Mouse (Mus musculus): Measurements from ENCODE around the gene Fam186b. TPM values are rescaled to one million over a fixed set of nuclear protein-coding genes. Genes with fewer than 3 reads are reported as not detected.

Fam186b gene
- polyA plus RNA-seq, 1 experiment from 2014 or later: 0.40 TPM

GRCm38 (mm10) chr15:99223585-99224207, 72.0 kb downstream of the Fam186b start:
- Histone ChIP-seq H3K27ac (replicated peaks) (no peak overlapping the region), H3K4me2 (peak overlapping the region; percentile 86), H3K27me3 (replicated peaks) (peaks cover 97% of the 10 kb centered on the region), H3K4me1 (peaks cover 51% of the 10 kb centered on the region), H3K36me3 (no peaks in the 10 kb centered on the region), H3K4me3 (peak overlapping the region; percentile 56), H3K9ac (peak overlapping the region; percentile 73), H3K9me3 (no peaks in the 10 kb centered on the region)
- under 1% methylated on average over 45 of the region's 46 CpGs for whole genome bisulfite sequencing
- no peak for ATAC-seq (ENCODE audit: extremely low read depth, insufficient number of reproducible peaks, low FRiP score, low TSS enrichment)

DNA sequence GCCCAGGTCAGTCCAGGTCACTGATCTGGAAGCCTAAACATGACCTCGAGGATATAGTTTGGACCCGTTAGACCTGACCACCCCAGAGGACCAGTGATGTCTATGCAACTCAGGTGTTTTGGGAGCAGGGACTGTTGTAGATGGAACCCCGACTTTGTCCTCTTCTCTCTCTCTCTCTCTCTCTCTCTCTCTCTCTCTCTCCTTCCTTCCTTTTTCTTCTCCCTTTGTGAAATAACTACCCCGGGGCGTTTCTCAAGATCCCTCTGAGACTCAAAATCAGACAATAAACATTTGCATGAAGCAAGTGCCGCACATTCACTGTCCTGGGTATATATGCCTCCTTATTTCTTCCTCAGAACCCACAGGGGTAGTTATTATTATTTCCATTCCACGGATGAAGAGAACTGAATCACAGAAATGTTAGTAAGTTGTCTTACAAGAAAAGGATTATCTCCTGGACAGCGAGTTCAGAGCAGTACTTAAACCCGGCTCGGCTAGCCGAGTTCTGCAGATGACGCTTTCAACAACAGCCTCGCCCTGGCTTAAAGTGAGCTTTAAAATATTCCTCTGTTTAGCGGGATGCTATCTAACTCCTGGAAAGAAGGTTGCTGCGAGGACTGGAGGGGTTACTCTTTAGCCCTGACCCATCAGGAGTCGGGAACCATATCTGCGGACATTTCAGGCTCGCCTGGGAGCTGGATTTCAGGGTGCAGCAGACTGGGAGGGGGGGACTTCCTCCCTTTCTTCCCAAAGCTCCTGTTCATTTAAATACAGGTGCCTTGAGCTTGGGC, 72.7 kb downstream of the Fam186b start:
- WGBS: 12% methylated on average over 18 of the region's 18 CpGs

GRCm38 (mm10) chr15:99221315-99221952, 74.3 kb downstream of the Fam186b start:
- 11% methylated on average over 8 of the region's 8 CpGs for WGBS
- no peak for ATAC-seq (ENCODE audit: extremely low read depth, insufficient number of reproducible peaks, low FRiP score, low TSS enrichment)
- no peaks in the 10 kb centered on the region for H3K9me3 ChIP-seq
- H3K4me1 ChIP-seq: peaks cover 51% of the 10 kb centered on the region
- no peak overlapping the region for H3K4me2 ChIP-seq
- peaks cover 74% of the 10 kb centered on the region for H3K27me3 ChIP-seq (replicated peaks)
- H3K27ac ChIP-seq (replicated peaks): no peak overlapping the region
- no peak overlapping the region for H3K9ac ChIP-seq
- H3K36me3 ChIP-seq: no peaks in the 10 kb centered on the region
- H3K4me3 ChIP-seq: no peak overlapping the region

More for the DNA sequence above, 72.7 kb downstream of the Fam186b start:
- H3K9ac ChIP-seq: peak overlapping the region; percentile 73
- H3K4me3 ChIP-seq: peak overlapping the region; percentile 56
- no peak overlapping the region for H3K27ac ChIP-seq (replicated peaks)
- H3K27me3 ChIP-seq (replicated peaks): peaks cover 90% of the 10 kb centered on the region
- no peak for ATAC-seq (ENCODE audit: extremely low read depth, insufficient number of reproducible peaks, low FRiP score, low TSS enrichment)
- peak overlapping the region; percentile 86 for H3K4me2 ChIP-seq
- H3K4me1 ChIP-seq: peaks cover 51% of the 10 kb centered on the region
- H3K9me3 ChIP-seq: no peaks in the 10 kb centered on the region
- H3K36me3 ChIP-seq: no peaks in the 10 kb centered on the region

Other genes with a start within 250 kb of the Fam186b start
- gene Prph, start 240.7 kb downstream of the Fam186b start, polyA plus RNA-seq (2015; fragmentation: Nextera tagmentation; extraction: Ambion mirVana): 0.56 and 1.7 TPM in 2 replicates
- 27.1 and 27.8 TPM in 2 replicates for gene Troap, start 221.3 kb downstream of the Fam186b start, polyA plus RNA-seq (2015; fragmentation: Nextera tagmentation; extraction: Ambion mirVana)
- 0.16 and 0.25 TPM in 2 replicates for gene C1ql4, start 208.1 kb downstream of the Fam186b start, polyA plus RNA-seq (2015; fragmentation: Nextera tagmentation; extraction: Ambion mirVana)
- gene Dnajc22, start 202.7 kb downstream of the Fam186b start, polyA plus RNA-seq (2015; fragmentation: Nextera tagmentation; extraction: Ambion mirVana): 1.0 and 1.8 TPM in 2 replicates
- gene Spats2, start 170.0 kb downstream of the Fam186b start, polyA plus RNA-seq (2015; fragmentation: Nextera tagmentation; extraction: Ambion mirVana): 31.8 and 34.5 TPM in 2 replicates
- gene Kcnh3, start 71.0 kb downstream of the Fam186b start, polyA plus RNA-seq (2015; fragmentation: Nextera tagmentation; extraction: Ambion mirVana): 0.19 and 0.45 TPM in 2 replicates
- gene Mcrs1, start 43.9 kb downstream of the Fam186b start, polyA plus RNA-seq (2015; fragmentation: Nextera tagmentation; extraction: Ambion mirVana): 149 TPM in 2 replicates
- 37.4 and 41.5 TPM in 2 replicates for gene Prpf40b, start 801 bp downstream of the Fam186b start, polyA plus RNA-seq (2015; fragmentation: Nextera tagmentation; extraction: Ambion mirVana)
- 12.9 and 13.0 TPM in 2 replicates for gene Fmnl3, start 74.6 kb upstream of the Fam186b start, polyA plus RNA-seq (2015; fragmentation: Nextera tagmentation; extraction: Ambion mirVana)
- 248 and 251 TPM in 2 replicates for gene Tmbim6, start 97.0 kb upstream of the Fam186b start, polyA plus RNA-seq (2015; fragmentation: Nextera tagmentation; extraction: Ambion mirVana)
- gene Nckap5l, start 161.9 kb upstream of the Fam186b start, polyA plus RNA-seq (2015; fragmentation: Nextera tagmentation; extraction: Ambion mirVana): 6.8 and 7.7 TPM in 2 replicates
- 10.5 and 13.7 TPM in 2 replicates for gene Bcdin3d, start 178.8 kb upstream of the Fam186b start, polyA plus RNA-seq (2015; fragmentation: Nextera tagmentation; extraction: Ambion mirVana)
- 0.12 and 0.22 TPM in 2 replicates for gene Faim2, start 232.3 kb upstream of the Fam186b start, polyA plus RNA-seq (2015; fragmentation: Nextera tagmentation; extraction: Ambion mirVana)